Mouse (Mus musculus) stomach, embryonic 16.5 days (tissue): Measurements from ENCODE around the gene Trpm8. TPM values are rescaled to one million over a fixed set of nuclear protein-coding genes. Genes with fewer than 3 reads are reported as not detected.

Experiments used
- ATAC-seq: fragments of 200-750 bp; cut with Nextera tagmentation; 2 replicates; pipeline ENCODE4 v1.8.0; 2017; ENCODE audit warnings: moderate number of reproducible peaks, moderate TSS enrichment; ENCODE audit not compliant: insufficient read depth, low FRiP score
- H3K27ac ChIP-seq: fragments of 300-500 bp; sonication (generic); 2 replicates; pipeline ENCODE4 v1.5.1; 2014; ENCODE audit warnings: low read length
- H3K27me3 ChIP-seq: fragments of 300-500 bp; sonication (generic); 2 replicates; pipeline ENCODE4 v1.6.1; 2014; ENCODE audit warnings: low read length, control low read depth, mixed read lengths; ENCODE audit not compliant: control insufficient read depth, insufficient read depth
- H3K36me3 ChIP-seq: fragments of 300-500 bp; sonication (generic); 2 replicates; pipeline ENCODE4 v1.6.1; 2014; ENCODE audit warnings: low read length; ENCODE audit not compliant: control insufficient read depth, insufficient read depth
- H3K4me1 ChIP-seq: fragments of 300-500 bp; sonication (generic); 2 replicates; pipeline ENCODE4 v1.6.1; 2014; ENCODE audit warnings: low read length, control low read depth, mixed read lengths; ENCODE audit not compliant: control insufficient read depth, insufficient read depth
- H3K4me2 ChIP-seq: fragments of 300-500 bp; sonication (generic); 2 replicates; pipeline ENCODE4 v1.6.1; 2014; ENCODE audit warnings: low read depth, low read length, mixed read lengths
- H3K4me3 ChIP-seq: fragments of 300-500 bp; sonication (generic); replicated peaks from 2 replicates; pipeline ENCODE4 v1.5.1; 2014; ENCODE audit warnings: mild to moderate bottlenecking, low read length
- H3K9ac ChIP-seq: fragments of 300-500 bp; sonication (generic); 2 replicates; pipeline ENCODE4 v1.6.1; 2014; ENCODE audit warnings: low read length
- H3K9me3 ChIP-seq: fragments of 300-500 bp; sonication (generic); replicated peaks from 2 replicates; pipeline ENCODE4 v1.6.1; 2016; ENCODE audit warnings: low read length, control low read depth; ENCODE audit not compliant: control insufficient read depth
- WGBS: fragments of 180-500 bp; shearing (Covaris S2); extraction: QIAGEN DNeasy Blood & Tissue Kit; methylation state at CpG from one replicate; pipeline ENCODE4 v1.1.7; 2014; 5-methylcytosine and 5-hydroxymethylcytosine counted together
- polyA plus RNA-seq: library from polyadenylated mRNA; unstranded; fragments of >200 nt; fragmentation: Nextera tagmentation; extraction: Ambion mirVana; gene quantifications from 2 replicates; pipeline ENCODE4 v1.2.1, GENCODE M21; 2015

Gene Trpm8
- polyA plus RNA-seq, 1 experiment from 2014 or later, result not detected

GRCm38 (mm10) chr1:88305018-88305795 is 27.7 kb downstream of the Trpm8 start:
- peaks cover 37% of the 10 kb centered on the region for H3K9me3 ChIP-seq
- no peaks in the 10 kb centered on the region for H3K36me3 ChIP-seq
- no peaks in the 10 kb centered on the region for H3K4me1 ChIP-seq
- no peak overlapping the region for H3K4me3 ChIP-seq
- no peak overlapping the region for H3K27ac ChIP-seq
- no peak overlapping the region for H3K4me2 ChIP-seq
- 41% methylated on average over 6 of the region's 6 CpGs for WGBS
- peak; percentile 25; the same call in 1 of the 2 replicates for ATAC-seq
- H3K27me3 ChIP-seq, result no peaks in the 10 kb centered on the region
- no peak overlapping the region for H3K9ac ChIP-seq

GRCm38 (mm10) chr1:88306543-88306942 is 29.1 kb downstream of the Trpm8 start:
- H3K36me3 ChIP-seq, result no peaks in the 10 kb centered on the region
- H3K4me2 ChIP-seq, result no peak overlapping the region
- H3K9me3 ChIP-seq, result peaks cover 32% of the 10 kb centered on the region
- no peak overlapping the region for H3K27ac ChIP-seq
- no peak for ATAC-seq
- WGBS, result 59% methylated on average over 1 of the region's 1 CpGs
- H3K9ac ChIP-seq, result no peak overlapping the region
- no peaks in the 10 kb centered on the region for H3K27me3 ChIP-seq
- no peaks in the 10 kb centered on the region for H3K4me1 ChIP-seq
- H3K4me3 ChIP-seq, result no peak overlapping the region

GRCm38 (mm10) chr1:88307180-88307579 is 29.7 kb downstream of the Trpm8 start:
- Histone ChIP-seq H3K9ac (no peak overlapping the region), H3K4me2 (no peak overlapping the region), H3K27me3 (no peaks in the 10 kb centered on the region), H3K9me3 (peaks cover 28% of the 10 kb centered on the region), H3K4me3 (no peak overlapping the region), H3K36me3 (no peaks in the 10 kb centered on the region), H3K27ac (no peak overlapping the region), H3K4me1 (no peaks in the 10 kb centered on the region)
- whole genome bisulfite sequencing, result 64% methylated on average over 12 of the region's 12 CpGs
- no peak for ATAC-seq

GRCm38 (mm10) chr1:88309020-88309419 is 31.6 kb downstream of the Trpm8 start:
- no peaks in the 10 kb centered on the region for H3K27me3 ChIP-seq
- no peaks in the 10 kb centered on the region for H3K4me1 ChIP-seq
- no peaks in the 10 kb centered on the region for H3K36me3 ChIP-seq
- H3K4me3 ChIP-seq, result no peak overlapping the region
- no peak overlapping the region for H3K27ac ChIP-seq
- no peak overlapping the region for H3K9ac ChIP-seq
- H3K9me3 ChIP-seq, result peaks cover 17% of the 10 kb centered on the region
- WGBS, result 49% methylated on average over 2 of the region's 2 CpGs
- no peak for ATAC-seq
- no peak overlapping the region for H3K4me2 ChIP-seq

- Histone ChIP-seq H3K27ac (no peak overlapping the region), H3K4me3 (no peak overlapping the region), H3K4me2 (no peak overlapping the region), H3K4me1 (no peaks in the 10 kb centered on the region), H3K9me3 (peaks cover 9% of the 10 kb centered on the region), H3K9ac (no peak overlapping the region), H3K36me3 (no peaks in the 10 kb centered on the region), H3K27me3 (no peaks in the 10 kb centered on the region)
- 50% methylated on average over 3 of the region's 3 CpGs for WGBS
- no peak for ATAC-seq
These were observed 32.4 kb downstream of the Trpm8 start for GRCm38 (mm10) chr1:88309905-88310304.

GRCm38 (mm10) chr1:88310349-88310748 is 32.9 kb downstream of the Trpm8 start:
- Histone ChIP-seq H3K27me3 (no peaks in the 10 kb centered on the region), H3K9me3 (peaks cover 9% of the 10 kb centered on the region), H3K4me1 (no peaks in the 10 kb centered on the region), H3K36me3 (no peaks in the 10 kb centered on the region), H3K27ac (no peak overlapping the region), H3K9ac (no peak overlapping the region), H3K4me3 (no peak overlapping the region), H3K4me2 (no peak overlapping the region)
- WGBS, result 66% methylated on average over 3 of the region's 3 CpGs
- ATAC-seq, result no peak

GRCm38 (mm10) chr1:88317279-88317678 is 39.8 kb downstream of the Trpm8 start:
- Histone ChIP-seq H3K4me1 (no peaks in the 10 kb centered on the region), H3K27me3 (no peaks in the 10 kb centered on the region), H3K36me3 (no peaks in the 10 kb centered on the region), H3K9ac (no peak overlapping the region), H3K9me3 (no peaks in the 10 kb centered on the region), H3K4me2 (no peak overlapping the region), H3K27ac (no peak overlapping the region), H3K4me3 (no peak overlapping the region)
- ATAC-seq, result no peak
- WGBS, result 67% methylated on average over 1 of the region's 1 CpGs

GRCm38 (mm10) chr1:88318531-88319060 is 41.1 kb downstream of the Trpm8 start:
- no peak overlapping the region for H3K27ac ChIP-seq
- H3K9ac ChIP-seq, result no peak overlapping the region
- H3K9me3 ChIP-seq, result no peaks in the 10 kb centered on the region
- no peaks in the 10 kb centered on the region for H3K36me3 ChIP-seq
- ATAC-seq, result no peak
- no peaks in the 10 kb centered on the region for H3K27me3 ChIP-seq
- H3K4me3 ChIP-seq, result no peak overlapping the region
- WGBS, result 76% methylated on average over 6 of the region's 6 CpGs
- no peaks in the 10 kb centered on the region for H3K4me1 ChIP-seq
- no peak overlapping the region for H3K4me2 ChIP-seq

- Histone ChIP-seq H3K9ac (no peak overlapping the region), H3K27ac (no peak overlapping the region), H3K27me3 (no peaks in the 10 kb centered on the region), H3K4me2 (no peak overlapping the region), H3K4me3 (no peak overlapping the region), H3K9me3 (no peaks in the 10 kb centered on the region), H3K36me3 (no peaks in the 10 kb centered on the region), H3K4me1 (no peaks in the 10 kb centered on the region)
- 77% methylated on average over 7 of the region's 7 CpGs for WGBS
- no peak for ATAC-seq
These were observed 43.4 kb downstream of the Trpm8 start for GRCm38 (mm10) chr1:88320821-88321395.
